Mouse (Mus musculus): ENCODE measurements around the gene Myod1. TPM values are rescaled to one million over a fixed set of nuclear protein-coding genes. Genes with fewer than 3 reads are reported as not detected.

Gene Myod1
- polyA plus RNA-seq, 1 experiment from 2014 or later: 4.0 TPM

- Histone ChIP-seq H3K4me3 (replicated peaks; ENCODE audit: low read length) (no peak overlapping the region), H3K9ac (ENCODE audit: low read length) (no peak overlapping the region), H3K36me3 (ENCODE audit: control insufficient read depth, insufficient read depth, low read length) (no peaks in the 10 kb centered on the region), H3K9me3 (replicated peaks; ENCODE audit: control insufficient read depth, low read length) (no peaks in the 10 kb centered on the region), H3K27ac (ENCODE audit: low read length) (no peak overlapping the region), H3K4me1 (ENCODE audit: control insufficient read depth, insufficient read depth, low read length) (no peaks in the 10 kb centered on the region), H3K4me2 (ENCODE audit: low read depth, low read length) (no peak overlapping the region), H3K27me3 (ENCODE audit: control insufficient read depth, insufficient read depth, low read length) (no peaks in the 10 kb centered on the region)
- no peak for ATAC-seq (ENCODE audit: insufficient read depth, low FRiP score)
- 24% methylated on average over 5 of the region's 5 CpGs for WGBS
Measured at GRCm38 (mm10) chr7:46421535-46421934, 45.3 kb downstream of the Myod1 start.

GRCm38 (mm10) chr7:46422052-46422763 is 45.9 kb downstream of the Myod1 start:
- Histone ChIP-seq H3K9me3 (replicated peaks; ENCODE audit: control insufficient read depth, low read length) (no peaks in the 10 kb centered on the region), H3K9ac (ENCODE audit: low read length) (no peak overlapping the region), H3K4me3 (replicated peaks; ENCODE audit: low read length) (no peak overlapping the region), H3K27me3 (ENCODE audit: control insufficient read depth, insufficient read depth, low read length) (no peaks in the 10 kb centered on the region), H3K4me1 (ENCODE audit: control insufficient read depth, insufficient read depth, low read length) (no peaks in the 10 kb centered on the region), H3K4me2 (ENCODE audit: low read depth, low read length) (no peak overlapping the region), H3K36me3 (ENCODE audit: control insufficient read depth, insufficient read depth, low read length) (no peaks in the 10 kb centered on the region), H3K27ac (ENCODE audit: low read length) (no peak overlapping the region)
- 71% methylated on average over 8 of the region's 8 CpGs for WGBS
- no peak for ATAC-seq (ENCODE audit: insufficient read depth, low FRiP score)

- no peaks in the 10 kb centered on the region for H3K9me3 ChIP-seq (replicated peaks; ENCODE audit: control insufficient read depth, low read length)
- H3K4me2 ChIP-seq (ENCODE audit: low read depth, low read length): no peak overlapping the region
- H3K4me3 ChIP-seq (replicated peaks; ENCODE audit: low read length): no peak overlapping the region
- H3K36me3 ChIP-seq (ENCODE audit: control insufficient read depth, insufficient read depth, low read length): no peaks in the 10 kb centered on the region
- H3K27ac ChIP-seq (ENCODE audit: low read length): no peak overlapping the region
- H3K4me1 ChIP-seq (ENCODE audit: control insufficient read depth, insufficient read depth, low read length): no peaks in the 10 kb centered on the region
- WGBS: 60% methylated on average over 16 of the region's 18 CpGs
- ATAC-seq (ENCODE audit: insufficient read depth, low FRiP score): no peak
- no peaks in the 10 kb centered on the region for H3K27me3 ChIP-seq (ENCODE audit: control insufficient read depth, insufficient read depth, low read length)
- H3K9ac ChIP-seq (ENCODE audit: low read length): no peak overlapping the region
Measured at GRCm38 (mm10) chr7:46422764-46423412, 46.6 kb downstream of the Myod1 start.

DNA sequence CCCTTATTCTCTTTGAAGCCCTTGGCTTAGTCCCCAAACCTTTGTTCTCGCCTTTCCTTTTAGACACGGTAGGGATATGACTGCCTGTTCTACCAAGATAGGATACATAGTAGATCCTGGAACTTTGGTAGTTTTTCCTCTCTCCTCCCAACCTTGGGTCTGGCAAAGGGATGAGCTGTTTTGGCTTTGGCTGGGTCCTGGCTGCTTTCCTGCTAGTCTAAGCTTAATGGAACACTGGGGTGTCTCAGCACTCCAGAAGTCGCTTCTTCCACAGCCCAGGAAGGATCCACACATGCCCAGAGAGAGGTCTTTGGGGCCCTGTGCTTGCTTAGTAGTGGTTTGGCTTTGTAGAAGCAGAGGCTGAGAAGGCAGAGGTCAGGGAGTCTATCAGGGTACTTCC is 47.7 kb downstream of the Myod1 start:
- H3K4me2 ChIP-seq (ENCODE audit: low read depth, low read length): no peak overlapping the region
- H3K4me3 ChIP-seq (replicated peaks; ENCODE audit: low read length): no peak overlapping the region
- H3K36me3 ChIP-seq (ENCODE audit: control insufficient read depth, insufficient read depth, low read length): no peaks in the 10 kb centered on the region
- H3K27ac ChIP-seq (ENCODE audit: low read length): no peak overlapping the region
- no peak overlapping the region for H3K9ac ChIP-seq (ENCODE audit: low read length)
- 73% methylated on average over 3 of the region's 3 CpGs for WGBS
- H3K9me3 ChIP-seq (replicated peaks; ENCODE audit: control insufficient read depth, low read length): no peaks in the 10 kb centered on the region
- no peaks in the 10 kb centered on the region for H3K27me3 ChIP-seq (ENCODE audit: control insufficient read depth, insufficient read depth, low read length)
- no peak for ATAC-seq (ENCODE audit: insufficient read depth, low FRiP score)
- no peaks in the 10 kb centered on the region for H3K4me1 ChIP-seq (ENCODE audit: control insufficient read depth, insufficient read depth, low read length)

GRCm38 (mm10) chr7:46425012-46425411 is 48.7 kb downstream of the Myod1 start:
- H3K4me2 ChIP-seq (ENCODE audit: low read depth, low read length): no peak overlapping the region
- H3K27ac ChIP-seq (ENCODE audit: low read length): no peak overlapping the region
- H3K9me3 ChIP-seq (replicated peaks; ENCODE audit: control insufficient read depth, low read length): no peaks in the 10 kb centered on the region
- no peak for ATAC-seq (ENCODE audit: insufficient read depth, low FRiP score)
- 67% methylated on average over 4 of the region's 4 CpGs for WGBS
- H3K27me3 ChIP-seq (ENCODE audit: control insufficient read depth, insufficient read depth, low read length): no peaks in the 10 kb centered on the region
- H3K9ac ChIP-seq (ENCODE audit: low read length): no peak overlapping the region
- no peaks in the 10 kb centered on the region for H3K4me1 ChIP-seq (ENCODE audit: control insufficient read depth, insufficient read depth, low read length)
- no peaks in the 10 kb centered on the region for H3K36me3 ChIP-seq (ENCODE audit: control insufficient read depth, insufficient read depth, low read length)
- H3K4me3 ChIP-seq (replicated peaks; ENCODE audit: low read length): no peak overlapping the region

Other genes with a start within 250 kb of the Myod1 start
- gene Abcc8, start 196.4 kb upstream of the Myod1 start, polyA plus RNA-seq (2015; fragmentation: Nextera tagmentation; extraction: Ambion mirVana): 10.2 and 10.6 TPM in 2 replicates
- gene Ush1c, start 138.0 kb upstream of the Myod1 start, polyA plus RNA-seq (2015; fragmentation: Nextera tagmentation; extraction: Ambion mirVana): 9.8 and 10.2 TPM in 2 replicates
- 0.01 TPM in 1 of 2 replicates, not detected in the other for gene Otog, start 135.5 kb upstream of the Myod1 start, polyA plus RNA-seq (2015; fragmentation: Nextera tagmentation; extraction: Ambion mirVana)
- 0.19 and 0.23 TPM in 2 replicates for gene Kcnc1, start 20.0 kb downstream of the Myod1 start, polyA plus RNA-seq (2015; fragmentation: Nextera tagmentation; extraction: Ambion mirVana)

All from stomach, embryonic 16.5 days (tissue).